8 mouse cellular contexts compared by ENCODE assay signal in the genomic region with DNA sequence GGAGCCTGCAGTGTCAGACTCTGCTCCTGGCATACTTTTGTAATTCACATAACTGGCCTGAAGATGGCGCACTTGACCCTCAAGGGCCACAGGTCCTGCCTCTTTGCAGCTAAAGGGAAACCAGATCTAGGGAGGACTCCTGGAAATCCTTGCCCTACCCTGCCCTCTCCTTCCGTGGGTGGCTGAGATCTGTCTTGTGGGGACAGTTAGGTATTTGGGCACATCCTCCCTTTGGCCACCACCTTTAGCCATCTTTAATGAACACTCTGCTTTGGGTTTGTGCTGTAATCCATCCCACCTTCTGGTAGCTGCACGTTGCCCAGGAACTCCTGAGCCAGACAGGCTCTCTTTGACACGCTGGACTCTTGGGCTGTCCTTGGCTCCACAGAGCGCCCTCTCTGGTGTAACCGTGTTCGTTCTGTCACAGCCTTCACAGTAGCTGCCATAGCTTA. TPM values are rescaled to one million over a fixed set of nuclear protein-coding genes. Genes with fewer than 3 reads are reported as not detected.
DNase-seq lines count a peak whose midpoint lies in the region; ATAC-seq and TF ChIP-seq lines count a peak whose summit lies in the region.

No protein-coding gene starts in this region.

- WGBS in midbrain, embryonic 11.5 days = 0% methylated on average over 7 of the region's 7 CpGs
- 3% methylated on average over 7 of the region's 7 CpGs for WGBS in midbrain, embryonic 15.5 days
- WGBS in embryonic facial prominence, embryonic 13.5 days = under 1% methylated on average over 7 of the region's 7 CpGs
- WGBS in hindbrain, embryonic 12.5 days = 1% methylated on average over 7 of the region's 7 CpGs
- 3% methylated on average over 7 of the region's 7 CpGs for WGBS in midbrain, postnatal 0 days

- ATAC-seq in midbrain, embryonic 11.5 days (ENCODE audit: low FRiP score) = peak; percentile 8; the same call in 1 of the 2 replicates
- no peak for ATAC-seq in midbrain, embryonic 15.5 days (replicated peaks)
- ATAC-seq in embryonic facial prominence, embryonic 13.5 days (ENCODE audit: insufficient number of reproducible peaks, insufficient read depth, low FRiP score, low TSS enrichment, low read depth) = peak; percentile 10; the same call in 1 of the 2 replicates
- no peak for ATAC-seq in hindbrain, embryonic 12.5 days (ENCODE audit: low FRiP score)
- no peak for ATAC-seq in midbrain, postnatal 0 days (ENCODE audit: low FRiP score)

- H3K27ac ChIP-seq in midbrain, embryonic 11.5 days (ENCODE audit: low read depth, low read length) = no peak overlapping the region
- no peak overlapping the region for H3K27ac ChIP-seq in midbrain, embryonic 15.5 days
- H3K27ac ChIP-seq in embryonic facial prominence, embryonic 13.5 days = no peak overlapping the region
- H3K27ac ChIP-seq in hindbrain, embryonic 12.5 days = no peak overlapping the region
- H3K27ac ChIP-seq in midbrain, postnatal 0 days (ENCODE audit: low read depth, low read length) = no peak overlapping the region
- no peak overlapping the region for H3K27ac ChIP-seq in testis, adult 2 months (ENCODE audit: control insufficient read depth, insufficient read depth, low read depth, low read length)

- peaks cover 11% of the 10 kb centered on the region for H3K4me1 ChIP-seq in midbrain, embryonic 11.5 days (ENCODE audit: control insufficient read depth, insufficient read depth, low read length)
- peaks cover 17% of the 10 kb centered on the region for H3K4me1 ChIP-seq in midbrain, embryonic 15.5 days
- peaks cover 28% of the 10 kb centered on the region for H3K4me1 ChIP-seq in embryonic facial prominence, embryonic 13.5 days
- H3K4me1 ChIP-seq in hindbrain, embryonic 12.5 days = peaks cover 17% of the 10 kb centered on the region
- 0 out of 2 replicates have a peak, but pooled peaks cover 7% of the 10 kb centered on the region for H3K4me1 ChIP-seq in midbrain, postnatal 0 days (ENCODE audit: insufficient read depth, low read length)
- H3K4me1 ChIP-seq in testis, adult 2 months (ENCODE audit: control insufficient read depth, insufficient read depth, low read length) = peaks cover 17% of the 10 kb centered on the region

- no peaks in the 10 kb centered on the region for H3K27me3 ChIP-seq in midbrain, embryonic 11.5 days (ENCODE audit: control insufficient read depth, insufficient read depth, low read length)
- H3K27me3 ChIP-seq in midbrain, embryonic 15.5 days (replicated peaks) = no peaks in the 10 kb centered on the region
- H3K27me3 ChIP-seq in embryonic facial prominence, embryonic 13.5 days = peaks cover 4% of the 10 kb centered on the region
- H3K27me3 ChIP-seq in hindbrain, embryonic 12.5 days = no peaks in the 10 kb centered on the region
- H3K27me3 ChIP-seq in midbrain, postnatal 0 days (ENCODE audit: insufficient read depth, low read length) = no peaks in the 10 kb centered on the region
- H3K27me3 ChIP-seq in testis, adult 2 months (ENCODE audit: control insufficient read depth, insufficient read depth, low read length) = no peaks in the 10 kb centered on the region

- peak; percentile 97 for DNase-seq in midbrain, embryonic 11.5 days (ENCODE audit: low spot score, missing footprints)
- peak; percentile 81 for DNase-seq in adrenal gland, postnatal 14 days
- peak; percentile 50 to 78 for DNase-seq in left cerebral cortex, postnatal 25 days (ENCODE audit: low spot score in 2 of 2)
- DNase-seq in midbrain, postnatal 0 days (ENCODE audit: low spot score) = peak; percentile 77

- peak; percentile 13; the same call in 1 of the 2 replicates for TF ChIP-seq POLR2A in testis, adult 2 months (IDR thresholded peaks at IDR 0.05; ENCODE audit: control insufficient read depth, low read depth, low read length)

- H3K4me2 ChIP-seq in midbrain, embryonic 11.5 days = no peak overlapping the region
- no peak overlapping the region for H3K4me2 ChIP-seq in midbrain, embryonic 15.5 days
- 0 out of 2 replicates have a peak overlapping the region, but pooled peaks have one; percentile 7 for H3K4me2 ChIP-seq in embryonic facial prominence, embryonic 13.5 days
- 0 out of 2 replicates have a peak overlapping the region, but pooled peaks have one; percentile 6 for H3K4me2 ChIP-seq in hindbrain, embryonic 12.5 days (replicated peaks)
- no peak overlapping the region for H3K4me2 ChIP-seq in midbrain, postnatal 0 days (ENCODE audit: low read depth, low read length, poor library complexity, severe bottlenecking)

- TF ChIP-seq CTCF in midbrain, postnatal 0 days (IDR thresholded peaks at IDR 0.05) = peak; percentile 80
- TF ChIP-seq CTCF in testis, adult 2 months (IDR thresholded peaks at IDR 0.05; ENCODE audit: control insufficient read depth, insufficient read depth, insufficient replicate concordance, low read depth, low read length) = peak; percentile 88; the same call in 1 of the 2 replicates

- no peaks in the 10 kb centered on the region for H3K9me3 ChIP-seq in midbrain, embryonic 11.5 days (ENCODE audit: control insufficient read depth, low read length)
- H3K9me3 ChIP-seq in midbrain, embryonic 15.5 days = no peaks in the 10 kb centered on the region
- no peaks in the 10 kb centered on the region for H3K9me3 ChIP-seq in embryonic facial prominence, embryonic 13.5 days
- H3K9me3 ChIP-seq in hindbrain, embryonic 12.5 days (replicated peaks) = no peaks in the 10 kb centered on the region
- H3K9me3 ChIP-seq in midbrain, postnatal 0 days (ENCODE audit: low read length) = no peaks in the 10 kb centered on the region

- H3K36me3 ChIP-seq in midbrain, embryonic 11.5 days (ENCODE audit: control insufficient read depth, insufficient read depth, low read length) = no peaks in the 10 kb centered on the region
- no peaks in the 10 kb centered on the region for H3K36me3 ChIP-seq in midbrain, embryonic 15.5 days (replicated peaks)
- no peaks in the 10 kb centered on the region for H3K36me3 ChIP-seq in embryonic facial prominence, embryonic 13.5 days
- H3K36me3 ChIP-seq in hindbrain, embryonic 12.5 days = no peaks in the 10 kb centered on the region
- no peaks in the 10 kb centered on the region for H3K36me3 ChIP-seq in midbrain, postnatal 0 days (ENCODE audit: insufficient read depth, low read length)
- H3K36me3 ChIP-seq in testis, adult 2 months (ENCODE audit: control insufficient read depth, insufficient read depth, low read length) = no peaks in the 10 kb centered on the region

- no peak overlapping the region for H3K4me3 ChIP-seq in midbrain, embryonic 11.5 days (ENCODE audit: low read depth, low read length)
- no peak overlapping the region for H3K4me3 ChIP-seq in midbrain, embryonic 15.5 days
- no peak overlapping the region for H3K4me3 ChIP-seq in embryonic facial prominence, embryonic 13.5 days
- no peak overlapping the region for H3K4me3 ChIP-seq in hindbrain, embryonic 12.5 days
- H3K4me3 ChIP-seq in midbrain, postnatal 0 days (ENCODE audit: low read depth, low read length) = no peak overlapping the region
- peak overlapping the region; percentile 5; the same call in 1 of the 2 replicates for H3K4me3 ChIP-seq in testis, adult 2 months (ENCODE audit: control insufficient read depth, low read depth, low read length)

- no peak overlapping the region for H3K9ac ChIP-seq in midbrain, embryonic 11.5 days (ENCODE audit: low read length)
- H3K9ac ChIP-seq in midbrain, embryonic 15.5 days = no peak overlapping the region
- no peak overlapping the region for H3K9ac ChIP-seq in embryonic facial prominence, embryonic 13.5 days
- H3K9ac ChIP-seq in hindbrain, embryonic 12.5 days = no peak overlapping the region
- no peak overlapping the region for H3K9ac ChIP-seq in midbrain, postnatal 0 days (replicated peaks; ENCODE audit: low read length, poor library complexity, severe bottlenecking)

- intact Hi-C loops in left cerebral cortex, postnatal 25 days (cut with DNase I) = loop anchor here (2.0 to 10.0 kb wide), 4 partner anchors 81 to 437 kb away; partner anchors contain the start of gene Gm47841

RNA-seq across cellular contexts. Expression of gene Slc4a8, which starts 4.0 kb away (rescaled TPM):
- polyA plus RNA-seq in midbrain, embryonic 11.5 days (2014; fragmentation: Nextera tagmentation; extraction: Ambion mirVana) = 7.1 and 9.2 TPM in 2 replicates
- 28.7 and 33.0 TPM in 2 replicates for polyA plus RNA-seq in midbrain, embryonic 15.5 days (2015; fragmentation: Nextera tagmentation; extraction: Ambion mirVana)
- 10.4 and 14.6 TPM in 2 replicates for total RNA-seq in adrenal gland, postnatal 14 days (2021)
- 5.0 and 6.3 TPM in 2 replicates for polyA plus RNA-seq in embryonic facial prominence, embryonic 13.5 days (2015; fragmentation: Nextera tagmentation; extraction: Ambion mirVana)
- 17.9 and 22.7 TPM in 2 replicates for polyA plus RNA-seq in hindbrain, embryonic 12.5 days (2016; fragmentation: Nextera tagmentation; extraction: Ambion mirVana)
- total RNA-seq in left cerebral cortex, postnatal 25 days (2021) = 10 to 100 TPM; 66.5 to 79.7 TPM
- 31.2 and 31.8 TPM in 2 replicates for total RNA-seq in midbrain, postnatal 0 days (2014; rRNA removed)
- polyA plus RNA-seq in midbrain, postnatal 0 days (2015; fragmentation: Nextera tagmentation; extraction: Ambion mirVana) = 31.0 and 37.3 TPM in 2 replicates
- 18.2 and 18.3 TPM in 2 replicates for polyA plus RNA-seq in testis, adult 2 months (2012; rRNA removed)

RNA-seq across cellular contexts. Expression of gene Galnt6, which starts 28.4 kb away (rescaled TPM):
- polyA plus RNA-seq in midbrain, embryonic 11.5 days (2014; fragmentation: Nextera tagmentation; extraction: Ambion mirVana) = 0.04 TPM in 1 of 2 replicates, not detected in the other
- 0.11 and 0.22 TPM in 2 replicates for polyA plus RNA-seq in midbrain, embryonic 15.5 days (2015; fragmentation: Nextera tagmentation; extraction: Ambion mirVana)
- total RNA-seq in adrenal gland, postnatal 14 days (2021) = 8.1 and 11.9 TPM in 2 replicates
- polyA plus RNA-seq in embryonic facial prominence, embryonic 13.5 days (2015; fragmentation: Nextera tagmentation; extraction: Ambion mirVana) = 1.1 and 1.3 TPM in 2 replicates
- polyA plus RNA-seq in hindbrain, embryonic 12.5 days (2016; fragmentation: Nextera tagmentation; extraction: Ambion mirVana) = 0.26 and 0.34 TPM in 2 replicates
- total RNA-seq in left cerebral cortex, postnatal 25 days (2021) = 1 to 10 TPM; 2.9 to 4.0 TPM
- total RNA-seq in midbrain, postnatal 0 days (2014; rRNA removed) = 0.16 and 0.71 TPM in 2 replicates
- polyA plus RNA-seq in midbrain, postnatal 0 days (2015; fragmentation: Nextera tagmentation; extraction: Ambion mirVana) = 0.20 and 0.22 TPM in 2 replicates
- polyA plus RNA-seq in testis, adult 2 months (2012; rRNA removed) = 0.67 and 0.78 TPM in 2 replicates

Comparison
In these comparisons a context has a peak if more than half of its experiments do, and no peak if none do; other contexts are left out.
1. ATAC-seq: peak in midbrain, embryonic 11.5 days (single experiment) and embryonic facial prominence, embryonic 13.5 days (single experiment); none in midbrain, embryonic 15.5 days (single experiment), hindbrain, embryonic 12.5 days (single experiment) and midbrain, postnatal 0 days (single experiment).
2. H3K4me2 ChIP-seq: peak in embryonic facial prominence, embryonic 13.5 days (single experiment) and hindbrain, embryonic 12.5 days (single experiment); none in midbrain, embryonic 11.5 days (single experiment), midbrain, embryonic 15.5 days (single experiment) and midbrain, postnatal 0 days (single experiment).
3. Peak in every context shown above with its lines, with median percentiles within 50 percentile points of each other: DNase-seq.